Mouse (Mus musculus) kidney, embryonic 14.5 days (tissue): ENCODE measurements around the gene Cmss1. TPM values are rescaled to one million over a fixed set of nuclear protein-coding genes. Genes with fewer than 3 reads are reported as not detected.

Experiments
- ATAC-seq: fragments of 200-750 bp; cut with Nextera tagmentation; 2 replicates; pipeline ENCODE4 v1.8.0; 2017; ENCODE audit warnings: moderate number of reproducible peaks, mild to moderate bottlenecking, moderate TSS enrichment, moderate library complexity; ENCODE audit not compliant: low FRiP score, low TSS enrichment
- H3K27ac ChIP-seq: fragments of 300-500 bp; sonication (generic); 2 replicates; pipeline ENCODE4 v1.5.1; 2014; ENCODE audit warnings: low read depth, mild to moderate bottlenecking, low read length, moderate library complexity, mixed read lengths
- H3K27me3 ChIP-seq: fragments of 300-500 bp; sonication (generic); 2 replicates; pipeline ENCODE4 v1.6.1; 2014; ENCODE audit warnings: mild to moderate bottlenecking, low read length; ENCODE audit not compliant: control insufficient read depth, insufficient read depth
- H3K36me3 ChIP-seq: fragments of 300-500 bp; sonication (generic); 2 replicates; pipeline ENCODE4 v1.6.1; 2014; ENCODE audit warnings: low read length, mixed read lengths; ENCODE audit not compliant: control insufficient read depth, insufficient read depth
- H3K4me1 ChIP-seq: fragments of 300-500 bp; sonication (generic); 2 replicates; pipeline ENCODE4 v1.6.1; 2014; ENCODE audit warnings: low read length, mixed read lengths; ENCODE audit not compliant: control insufficient read depth, insufficient read depth
- H3K4me2 ChIP-seq: fragments of 300-500 bp; sonication (generic); replicated peaks from 2 replicates; pipeline ENCODE4 v1.6.1; 2014; ENCODE audit warnings: low read depth, mild to moderate bottlenecking, low read length
- H3K4me3 ChIP-seq: fragments of 300-500 bp; sonication (generic); 2 replicates; pipeline ENCODE4 v1.5.1; 2014; ENCODE audit warnings: mild to moderate bottlenecking, low read length
- H3K9ac ChIP-seq: fragments of 300-500 bp; sonication (generic); 2 replicates; pipeline ENCODE4 v1.6.1; 2014; ENCODE audit warnings: low read depth, mild to moderate bottlenecking, low read length, moderate library complexity
- H3K9me3 ChIP-seq: fragments of 300-500 bp; sonication (generic); 2 replicates; pipeline ENCODE4 v1.6.1; 2016; ENCODE audit warnings: low read length; ENCODE audit not compliant: control insufficient read depth
- WGBS: fragments of 180-500 bp; shearing (Covaris S2); extraction: QIAGEN DNeasy Blood & Tissue Kit; methylation state at CpG from one replicate; pipeline ENCODE4 v1.1.7; 2014; 5-methylcytosine and 5-hydroxymethylcytosine counted together
- polyA plus RNA-seq: library from polyadenylated mRNA; unstranded; fragments of >200 nt; fragmentation: Nextera tagmentation; extraction: Ambion mirVana; gene quantifications from 2 replicates; pipeline ENCODE4 v1.2.1, GENCODE M21; 2014

Gene Cmss1
- polyA plus RNA-seq: 63.4 and 74.2 TPM in 2 replicates

DNA sequence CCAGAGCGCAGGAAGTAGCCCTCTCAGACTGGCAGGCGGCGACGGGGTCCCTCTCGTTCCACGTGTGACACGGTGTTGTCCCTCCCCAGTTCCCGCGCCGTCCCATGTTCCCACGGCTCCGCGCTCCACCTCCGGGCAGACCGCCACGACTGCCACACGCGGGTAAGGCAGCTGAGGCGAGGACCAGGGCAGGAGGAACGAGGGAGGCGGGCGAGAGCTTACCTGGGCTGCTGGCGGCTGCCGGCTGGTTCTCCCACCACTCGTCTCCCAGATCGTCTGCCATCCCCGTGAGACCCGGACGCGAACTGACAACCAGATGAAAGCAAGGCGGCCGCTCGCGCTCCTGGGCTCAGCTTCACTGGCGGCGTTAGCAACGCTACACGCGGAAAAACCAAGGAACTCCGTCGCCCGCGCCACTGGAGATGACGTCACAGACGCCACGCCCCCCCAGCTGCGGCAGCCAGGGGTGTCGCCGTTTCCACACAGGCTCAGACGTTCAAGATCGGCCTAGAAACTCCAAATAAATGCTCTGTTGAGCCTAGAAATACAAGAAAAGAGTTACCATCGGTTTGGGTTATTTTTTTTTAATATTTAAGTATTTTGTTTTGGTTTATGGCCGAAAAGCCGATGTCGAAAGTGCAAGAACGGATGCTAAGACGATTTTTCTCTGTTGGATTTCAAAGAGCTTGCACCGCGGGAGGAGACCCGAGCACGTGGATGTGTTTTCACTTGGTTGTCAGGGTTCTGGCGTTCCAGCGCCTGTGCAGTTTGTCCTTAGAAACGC, at the start of gene Cmss1:
Gene Cmss1, minus strand, starts transcription at position 421 of the 784 bp plus-strand sequence.
- peak within 1 kb of the TSS; percentile 67 for H3K4me2 ChIP-seq
- WGBS: under 1% methylated on average over 63 of the region's 64 CpGs
- H3K36me3 ChIP-seq: no peaks in the 10 kb centered on the region
- ATAC-seq: peak; percentile 91
- H3K4me1 ChIP-seq: peaks cover 9% of the 10 kb centered on the region; the same call in 1 of the 2 replicates
- H3K9me3 ChIP-seq: no peaks in the 10 kb centered on the region
- H3K27ac ChIP-seq: peak within 1 kb of the TSS; percentile 37; the same call in 1 of the 2 replicates
- peak within 1 kb of the TSS; percentile 68 for H3K9ac ChIP-seq
- no peaks in the 10 kb centered on the region for H3K27me3 ChIP-seq
- peak within 1 kb of the TSS; percentile 78 for H3K4me3 ChIP-seq

DNA sequence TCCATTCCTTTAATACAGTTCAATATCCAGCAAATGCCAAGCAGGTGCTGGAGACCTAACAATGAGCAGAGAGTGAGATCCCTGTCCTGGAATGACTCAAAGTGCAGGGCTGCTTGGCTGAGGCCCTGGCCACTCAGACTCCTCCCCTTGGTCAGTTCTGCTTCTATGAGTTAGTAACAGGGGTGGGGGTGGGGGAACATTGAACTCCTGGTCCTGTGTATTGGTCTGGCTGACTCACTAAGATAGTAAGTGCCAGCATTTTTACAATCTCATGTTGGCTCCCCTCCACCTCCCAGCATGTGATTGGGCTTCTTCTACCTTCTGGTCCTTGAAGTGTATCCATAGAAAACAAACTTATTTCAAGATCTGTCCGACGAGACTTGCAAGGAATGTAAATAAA, 43.2 kb upstream of the Cmss1 start:
- Histone ChIP-seq H3K27ac (no peak overlapping the region), H3K27me3 (no peaks in the 10 kb centered on the region), H3K9me3 (no peaks in the 10 kb centered on the region), H3K36me3 (no peaks in the 10 kb centered on the region), H3K9ac (no peak overlapping the region), H3K4me1 (0 out of 2 replicates have a peak, but pooled peaks cover 4% of the 10 kb centered on the region), H3K4me2 (no peak overlapping the region), H3K4me3 (no peak overlapping the region)
- WGBS: 54% methylated on average over 2 of the region's 2 CpGs
- ATAC-seq: peak; percentile 76; the same call in 1 of the 2 replicates

- H3K36me3 ChIP-seq: no peaks in the 10 kb centered on the region
- H3K27me3 ChIP-seq: no peaks in the 10 kb centered on the region
- H3K9ac ChIP-seq: no peak overlapping the region
- H3K4me1 ChIP-seq: no peaks in the 10 kb centered on the region
- ATAC-seq: no peak
- H3K4me3 ChIP-seq: no peak overlapping the region
- no peak overlapping the region for H3K27ac ChIP-seq
- no peak overlapping the region for H3K4me2 ChIP-seq
- WGBS: 83% methylated on average over 10 of the region's 10 CpGs
- H3K9me3 ChIP-seq: no peaks in the 10 kb centered on the region
Observed at GRCm38 (mm10) chr16:57641346-57641885, 34.8 kb upstream of the Cmss1 start.

- Histone ChIP-seq H3K36me3 (no peaks in the 10 kb centered on the region), H3K9me3 (no peaks in the 10 kb centered on the region), H3K4me2 (no peak overlapping the region), H3K27me3 (no peaks in the 10 kb centered on the region), H3K27ac (no peak overlapping the region), H3K9ac (no peak overlapping the region), H3K4me1 (no peaks in the 10 kb centered on the region), H3K4me3 (no peak overlapping the region)
- 53% methylated on average over 5 of the region's 5 CpGs for WGBS
- ATAC-seq: no peak
Observed at GRCm38 (mm10) chr16:57634766-57635165, 28.1 kb upstream of the Cmss1 start.

GRCm38 (mm10) chr16:57634191-57634590, 27.5 kb upstream of the Cmss1 start:
- ATAC-seq: peak; percentile 78
- no peaks in the 10 kb centered on the region for H3K4me1 ChIP-seq
- no peak overlapping the region for H3K9ac ChIP-seq
- H3K4me3 ChIP-seq: no peak overlapping the region
- H3K9me3 ChIP-seq: no peaks in the 10 kb centered on the region
- no peaks in the 10 kb centered on the region for H3K27me3 ChIP-seq
- 8% methylated on average over 6 of the region's 6 CpGs for WGBS
- H3K4me2 ChIP-seq: no peak overlapping the region
- H3K27ac ChIP-seq: no peak overlapping the region
- H3K36me3 ChIP-seq: no peaks in the 10 kb centered on the region

DNA sequence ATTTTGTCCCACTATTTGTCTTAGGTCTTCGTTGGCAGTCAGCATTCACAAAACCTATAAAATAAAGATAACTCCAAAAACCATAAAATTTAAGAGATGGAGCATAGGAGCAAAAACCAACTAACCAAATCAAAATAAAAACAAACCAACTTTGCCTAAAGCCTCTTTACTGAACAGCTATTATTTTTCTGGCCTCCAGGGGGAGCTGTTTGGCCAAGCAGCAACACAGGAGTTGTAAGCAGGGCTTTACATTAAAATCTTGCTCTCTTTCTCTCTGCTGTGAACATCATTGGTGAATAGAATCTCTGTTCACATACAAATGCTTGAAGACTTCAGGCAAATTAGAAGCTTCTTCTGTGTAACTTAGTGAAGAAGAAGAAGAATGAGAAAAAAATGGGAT, 5.1 kb upstream of the Cmss1 start:
- peaks cover 4% of the 10 kb centered on the region; the same call in 1 of the 2 replicates for H3K4me1 ChIP-seq
- no peak overlapping the region for H3K9ac ChIP-seq
- no peaks in the 10 kb centered on the region for H3K36me3 ChIP-seq
- ATAC-seq: no peak
- H3K9me3 ChIP-seq: no peaks in the 10 kb centered on the region
- H3K4me2 ChIP-seq: no peak overlapping the region
- WGBS: 3% methylated on average over 1 of the region's 1 CpGs
- no peak overlapping the region for H3K27ac ChIP-seq
- H3K27me3 ChIP-seq: no peaks in the 10 kb centered on the region
- no peak overlapping the region for H3K4me3 ChIP-seq

DNA sequence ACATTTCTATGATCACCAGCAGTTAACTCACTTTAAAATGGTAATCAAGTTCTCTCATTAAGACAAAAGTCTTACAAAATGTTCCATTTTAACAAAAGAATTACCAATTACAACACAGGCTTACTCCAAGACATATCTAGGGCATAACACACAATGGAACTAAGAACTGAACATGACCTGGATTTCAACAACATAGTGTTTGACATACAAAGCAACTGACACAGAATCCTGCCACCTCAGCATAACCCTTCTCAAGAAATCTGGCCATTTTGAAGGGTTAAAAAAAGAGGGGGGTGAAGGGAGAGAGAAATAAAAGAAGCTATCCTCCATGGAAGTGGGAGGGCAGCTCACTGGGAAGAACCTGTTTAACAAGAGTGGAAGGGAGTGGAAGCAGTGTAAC, 5.6 kb downstream of the Cmss1 start:
- no peak overlapping the region for H3K27ac ChIP-seq
- no peak overlapping the region for H3K4me2 ChIP-seq
- no peak for ATAC-seq
- H3K9ac ChIP-seq: no peak overlapping the region
- H3K9me3 ChIP-seq: no peaks in the 10 kb centered on the region
- no peaks in the 10 kb centered on the region for H3K36me3 ChIP-seq
- H3K27me3 ChIP-seq: no peaks in the 10 kb centered on the region
- no peak overlapping the region for H3K4me3 ChIP-seq
- 0 out of 2 replicates have a peak, but pooled peaks cover 5% of the 10 kb centered on the region for H3K4me1 ChIP-seq

GRCm38 (mm10) chr16:57597295-57597957, 9.2 kb downstream of the Cmss1 start:
- 90% methylated on average over 4 of the region's 4 CpGs for WGBS
- ATAC-seq: no peak
- no peaks in the 10 kb centered on the region for H3K27me3 ChIP-seq
- H3K9me3 ChIP-seq: no peaks in the 10 kb centered on the region
- no peak overlapping the region for H3K9ac ChIP-seq
- H3K4me1 ChIP-seq: no peaks in the 10 kb centered on the region
- no peak overlapping the region for H3K4me2 ChIP-seq
- no peaks in the 10 kb centered on the region for H3K36me3 ChIP-seq
- H3K4me3 ChIP-seq: no peak overlapping the region
- no peak overlapping the region for H3K27ac ChIP-seq
